Mouse (Mus musculus) CH12F3 (cell line): Measurements from ENCODE around the gene 2610001J05Rik.

Experiments used
- in situ Hi-C: fragments of 300-500 bp; cut with MboI; formaldehyde crosslinking; loops from 2 replicates; pipeline ENCODE4 v1.14.3; 2020; ENCODE audit warnings: low sequenced_read_pairs

The 2610001J05Rik gene

GRCm38 (mm10) chr6:13835720-13836665 lies 35.3 kb downstream of the 2610001J05Rik start:
- in situ Hi-C loops = no loop called here

GRCm38 (mm10) chr6:13832770-13833169 lies 38.5 kb downstream of the 2610001J05Rik start:
- in situ Hi-C loops = no loop called here

- in situ Hi-C loops = no loop called here
Observed at GRCm38 (mm10) chr6:13828877-13829276, 42.4 kb downstream of the 2610001J05Rik start.
